Mouse (Mus musculus): Measurements from ENCODE around the gene Fam229b. TPM values are rescaled to one million over a fixed set of nuclear protein-coding genes. Genes with fewer than 3 reads are reported as not detected.
A peak's percentile ranks its signal among the peaks of the same experiment; 100 is the strongest.

Gene Fam229b
- polyA plus RNA-seq (2012; rRNA removed) = 0.29 and 0.45 TPM in 2 replicates

GRCm38 (mm10) chr10:39133462-39134310, at the start of gene Fam229b, which contains the start of gene Tube1:
Fam229b (minus strand) TSS chr10:39133914.
Tube1 (plus strand) TSS chr10:39133976.
- WGBS = 4% methylated on average over 47 of the region's 47 CpGs
- peak; percentile 89 for DNase-seq (ENCODE audit: low read depth, low spot score)

- WGBS = 63% methylated on average over 5 of the region's 5 CpGs
These were observed 43.3 kb upstream of the Fam229b start for GRCm38 (mm10) chr10:39176981-39177380.

GRCm38 (mm10) chr10:39173077-39173476, 39.4 kb upstream of the Fam229b start:
- WGBS = 22% methylated on average over 13 of the region's 13 CpGs
- no peak for DNase-seq (ENCODE audit: low read depth, low spot score)

More at GRCm38 (mm10) chr10:39176981-39177380, 43.3 kb upstream of the Fam229b start:
- no peak for DNase-seq (ENCODE audit: low read depth, low spot score)

GRCm38 (mm10) chr10:39172540-39172931, 38.8 kb upstream of the Fam229b start:
- 76% methylated on average over 6 of the region's 6 CpGs for WGBS
- no peak for DNase-seq (ENCODE audit: low read depth, low spot score)

GRCm38 (mm10) chr10:39171603-39172539, 38.2 kb upstream of the Fam229b start:
- WGBS = 19% methylated on average over 26 of the region's 26 CpGs
- peak; percentile 83 for DNase-seq (ENCODE audit: low read depth, low spot score)

- peak; percentile 66 for DNase-seq (ENCODE audit: low read depth, low spot score)
- WGBS = under 1% methylated on average over 19 of the region's 19 CpGs
These were observed 37.4 kb upstream of the Fam229b start for GRCm38 (mm10) chr10:39171134-39171533.

GRCm38 (mm10) chr10:39170706-39171105, 37.0 kb upstream of the Fam229b start:
- 7% methylated on average over 6 of the region's 6 CpGs for WGBS
- no peak for DNase-seq (ENCODE audit: low read depth, low spot score)

GRCm38 (mm10) chr10:39170181-39170580, 36.5 kb upstream of the Fam229b start:
- DNase-seq (ENCODE audit: low read depth, low spot score) = no peak
- 28% methylated on average over 8 of the region's 8 CpGs for WGBS

- no peak for DNase-seq (ENCODE audit: low read depth, low spot score)
- 70% methylated on average over 9 of the region's 9 CpGs for WGBS
These were observed 35.9 kb upstream of the Fam229b start for GRCm38 (mm10) chr10:39169642-39170041.

- WGBS = 87% methylated on average over 11 of the region's 11 CpGs
- DNase-seq (ENCODE audit: low read depth, low spot score) = no peak
These were observed 33.9 kb upstream of the Fam229b start for GRCm38 (mm10) chr10:39167611-39168010.

- 53% methylated on average over 11 of the region's 11 CpGs for WGBS
These were observed 32.0 kb upstream of the Fam229b start for GRCm38 (mm10) chr10:39165632-39166115.

GRCm38 (mm10) chr10:39163694-39164093, 30.0 kb upstream of the Fam229b start, which contains the start of gene Ccn6:
Ccn6 (minus strand) TSS chr10:39163794.
- WGBS = 90% methylated on average over 10 of the region's 10 CpGs
- no peak for DNase-seq (ENCODE audit: low read depth, low spot score)

More at GRCm38 (mm10) chr10:39165632-39166115, 32.0 kb upstream of the Fam229b start:
- no peak for DNase-seq (ENCODE audit: low read depth, low spot score)

- no peak for DNase-seq (ENCODE audit: low read depth, low spot score)
- WGBS = 18% methylated on average over 18 of the region's 18 CpGs
These were observed 29.2 kb upstream of the Fam229b start for GRCm38 (mm10) chr10:39162666-39163484.

GRCm38 (mm10) chr10:39161406-39161805, 27.7 kb upstream of the Fam229b start:
- WGBS = 94% methylated on average over 1 of the region's 1 CpGs
- no peak for DNase-seq (ENCODE audit: low read depth, low spot score)

GRCm38 (mm10) chr10:39158306-39158705, 24.6 kb upstream of the Fam229b start:
- DNase-seq (ENCODE audit: low read depth, low spot score) = no peak

GRCm38 (mm10) chr10:39157321-39157720, 23.6 kb upstream of the Fam229b start:
- 93% methylated on average over 1 of the region's 1 CpGs for WGBS
- no peak for DNase-seq (ENCODE audit: low read depth, low spot score)

More at GRCm38 (mm10) chr10:39158306-39158705, 24.6 kb upstream of the Fam229b start:
- whole genome bisulfite sequencing = 70% methylated on average over 12 of the region's 12 CpGs

GRCm38 (mm10) chr10:39156719-39157118, 23.0 kb upstream of the Fam229b start:
- 90% methylated on average over 5 of the region's 5 CpGs for WGBS
- DNase-seq (ENCODE audit: low read depth, low spot score) = no peak

GRCm38 (mm10) chr10:39142216-39142615, 8.5 kb upstream of the Fam229b start:
- 94% methylated on average over 12 of the region's 12 CpGs for WGBS
- no peak for DNase-seq (ENCODE audit: low read depth, low spot score)

GRCm38 (mm10) chr10:39141401-39141800, 7.7 kb upstream of the Fam229b start:
- no peak for DNase-seq (ENCODE audit: low read depth, low spot score)
- WGBS = 89% methylated on average over 2 of the region's 2 CpGs

All from large intestine, adult 2 months (tissue).